Mouse (Mus musculus) liver (tissue): ENCODE data around the gene Brpf1.

Source experiments
- DNase-seq: peaks from one replicate; pipeline ENCODE4 v3.0.0-alpha.2; 2020; ENCODE audit warnings: mixed read lengths

Gene Brpf1

GRCm38 (mm10) chr6:113362241-113362640 lies 55.3 kb downstream of the Brpf1 start:
- DNase-seq, result no peak

- DNase-seq, result no peak
Measured at GRCm38 (mm10) chr6:113364518-113365135, 57.7 kb downstream of the Brpf1 start.

GRCm38 (mm10) chr6:113366639-113367038 lies 59.7 kb downstream of the Brpf1 start:
- DNase-seq, result no peak

- no peak for DNase-seq
Measured at GRCm38 (mm10) chr6:113367574-113367973, 60.6 kb downstream of the Brpf1 start.

- no peak for DNase-seq
Measured at GRCm38 (mm10) chr6:113368124-113368523, 61.2 kb downstream of the Brpf1 start.

GRCm38 (mm10) chr6:113368577-113368976 lies 61.6 kb downstream of the Brpf1 start:
- DNase-seq, result no peak

GRCm38 (mm10) chr6:113370194-113370929 lies 63.4 kb downstream of the Brpf1 start:
- no peak for DNase-seq

- peak; percentile 65 for DNase-seq
Measured at GRCm38 (mm10) chr6:113373491-113373890, 66.6 kb downstream of the Brpf1 start.
